Mouse (Mus musculus): ENCODE results near the gene Cdk2ap1.

GRCm38 (mm10) chr5:124377149-124377548 lies 14.3 kb upstream of the Cdk2ap1 start:
- no peak for TF ChIP-seq GATA1 (IDR thresholded peaks at IDR 0.05; ENCODE audit: borderline replicate concordance, low read length)
- TF ChIP-seq FLI1 (IDR thresholded peaks at IDR 0.05; ENCODE audit: low read length), result no peak
